Mouse (Mus musculus): ENCODE data around the gene Rpl3.

DNA sequence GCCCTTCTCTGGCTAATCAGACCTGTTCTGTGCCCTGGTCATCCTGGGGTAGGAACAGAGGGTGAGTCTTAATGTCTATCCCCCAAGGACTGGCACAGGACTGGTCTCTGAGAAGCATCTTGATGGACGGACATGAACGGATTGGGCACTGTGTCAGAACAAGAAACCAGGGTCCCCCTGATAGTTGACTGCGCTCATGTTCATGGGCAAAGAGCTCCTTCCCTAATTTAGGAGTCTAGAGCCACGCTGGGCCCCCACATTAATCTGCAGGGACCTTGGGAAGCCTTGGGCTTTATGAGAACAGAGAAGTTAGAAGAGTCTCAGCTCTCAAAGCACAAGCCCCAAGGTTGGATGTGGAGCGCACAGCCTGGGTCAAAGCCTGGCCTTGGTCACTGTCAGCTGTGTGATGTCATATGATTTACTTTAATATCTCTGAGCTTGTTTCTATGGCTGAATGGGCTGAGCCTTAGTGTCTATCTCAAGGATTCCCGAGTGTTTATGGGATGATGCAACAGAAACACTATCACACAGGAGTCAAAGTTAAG is 56.3 kb downstream of the Rpl3 start:
- no peak for TF ChIP-seq CTCF (IDR thresholded peaks at IDR 0.05; ENCODE audit: low read depth, low read length)
- TF ChIP-seq POLR2A (IDR thresholded peaks at IDR 0.05; ENCODE audit: extremely low read depth, insufficient read depth, low read length): no peak

Measured in liver, adult 2 months (tissue).